Mouse (Mus musculus) myocyte (in vitro differentiated cells): ENCODE data around the gene Tceanc.

Source experiments
- MAX ChIP-seq: IDR thresholded peaks from one replicate; pipeline ENCODE4 v1.6.1; 2011; ENCODE audit warnings: low read depth, mild to moderate bottlenecking, control low read depth
- POLR2A ChIP-seq: IDR thresholded peaks from one replicate; pipeline ENCODE4 v1.6.1; 2011; ENCODE audit warnings: low read depth, mild to moderate bottlenecking, control low read depth, moderate library complexity; ENCODE audit not compliant: insufficient read length
- REST ChIP-seq: IDR thresholded peaks from one replicate; pipeline ENCODE4 v1.6.1; 2011; ENCODE audit warnings: mild to moderate bottlenecking, control low read depth, moderate library complexity; ENCODE audit not compliant: insufficient read depth, insufficient read length
- TCF12 ChIP-seq: IDR thresholded peaks from one replicate; pipeline ENCODE4 v1.6.1; 2011; ENCODE audit warnings: mild to moderate bottlenecking, control low read depth; ENCODE audit not compliant: poor library complexity, insufficient read depth, severe bottlenecking

DNA sequence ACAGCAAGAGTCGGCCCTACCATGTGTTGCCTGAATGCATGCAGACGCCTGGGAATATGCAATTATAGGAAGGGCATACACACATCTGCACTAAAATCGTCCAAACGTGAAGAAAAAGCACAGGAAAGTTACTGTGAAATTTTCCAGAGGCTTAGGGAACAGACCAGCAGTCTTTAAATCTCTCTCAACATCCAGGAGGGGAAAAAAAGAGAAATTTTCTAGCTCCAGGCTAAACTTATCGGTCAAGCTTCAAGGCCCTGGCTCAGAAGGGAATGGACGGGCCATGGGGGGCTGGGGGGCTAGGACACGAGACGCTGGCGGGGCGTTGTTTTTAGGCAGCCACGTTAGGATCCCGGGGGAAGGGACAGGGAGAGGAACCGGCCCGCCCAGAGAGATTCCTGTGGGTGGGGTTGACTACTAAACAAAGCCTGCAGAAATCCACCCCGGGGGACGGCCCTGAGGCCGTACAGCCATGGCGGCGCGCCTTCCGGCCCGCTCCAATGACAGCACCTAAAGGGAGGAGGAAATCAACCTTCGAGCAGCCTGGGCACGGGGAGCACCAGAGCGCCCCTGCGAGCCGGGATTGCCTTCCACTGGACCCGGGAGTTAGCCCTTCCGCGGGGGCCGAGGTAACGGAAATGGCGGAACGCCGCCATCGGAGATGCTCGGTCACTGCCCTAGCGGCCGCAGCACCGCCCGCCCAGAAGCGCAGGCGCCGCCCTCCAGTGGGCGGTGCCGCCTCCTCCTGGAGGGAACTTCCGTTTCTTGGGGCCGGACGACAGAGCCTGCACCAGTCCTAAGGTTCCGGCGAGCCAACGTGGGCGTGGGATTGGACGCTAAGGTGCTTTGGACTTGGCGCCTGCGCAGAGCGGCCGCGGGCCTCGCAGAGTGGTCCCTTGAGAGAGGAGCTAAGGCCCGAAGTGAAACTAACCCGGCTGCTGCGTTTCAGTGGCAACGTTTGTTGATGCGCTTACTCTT lies 8.3 kb downstream of the Tceanc start:
- TF ChIP-seq TCF12 (no peak), REST (no peak), POLR2A (peak; percentile 76), MAX (no peak)
